Mouse (Mus musculus): ENCODE measurements around the gene Cul9.
A peak's percentile ranks its signal among the peaks of the same experiment; 100 is the strongest.

The Cul9 gene

DNA sequence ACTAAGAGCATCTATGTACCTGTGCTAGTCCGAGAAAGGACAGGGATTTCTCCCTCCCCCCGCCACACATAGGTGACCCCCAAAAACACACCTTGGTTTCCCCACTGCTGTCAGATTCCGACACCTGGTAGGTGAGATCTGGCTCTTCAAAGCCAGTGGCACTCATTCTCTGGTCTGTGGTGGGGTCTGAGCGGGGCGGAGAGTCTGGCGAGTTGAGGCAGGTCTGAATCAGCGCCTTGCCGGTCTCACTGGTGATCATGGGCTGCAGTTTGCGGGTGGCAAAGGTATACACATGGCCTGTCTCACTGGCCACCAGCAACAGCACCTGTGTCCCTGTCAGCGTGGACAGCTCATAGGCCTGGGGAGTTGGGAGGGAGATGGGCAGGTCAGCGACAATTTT lies 7.3 kb upstream of the Cul9 start:
- no peak for DNase-seq (ENCODE audit: low read depth, low spot score)

DNA sequence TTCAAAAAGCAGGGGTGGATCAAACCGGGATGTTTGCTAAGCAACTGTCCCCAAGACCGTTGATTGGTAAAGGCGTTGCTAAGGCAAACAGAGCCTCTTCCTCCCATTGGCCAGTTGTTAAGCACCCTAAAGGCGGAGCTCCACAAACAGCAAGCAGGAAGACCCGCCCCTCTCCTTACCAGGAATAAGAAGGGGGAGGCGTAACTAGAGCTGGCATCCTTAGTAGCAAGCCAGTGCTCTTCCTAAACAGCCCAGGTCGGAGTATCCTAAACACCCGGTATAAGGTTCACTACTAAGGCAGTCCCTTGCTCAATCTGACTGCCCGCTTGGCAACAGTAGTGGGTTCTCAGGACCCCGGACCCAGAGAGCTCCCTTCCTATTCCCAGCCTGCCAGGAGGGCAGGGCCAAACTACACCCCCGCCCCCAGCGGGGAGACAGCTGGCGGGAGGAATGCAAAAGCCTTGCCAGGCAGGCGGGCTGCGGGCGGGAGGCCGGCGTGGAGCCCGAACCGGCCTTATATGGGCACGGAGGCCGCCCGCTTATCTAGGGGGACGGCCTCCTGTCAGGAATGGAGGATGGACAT lies 6.7 kb upstream of the Cul9 start:
- DNase-seq (ENCODE audit: low read depth, low spot score): peak; percentile 96

DNA sequence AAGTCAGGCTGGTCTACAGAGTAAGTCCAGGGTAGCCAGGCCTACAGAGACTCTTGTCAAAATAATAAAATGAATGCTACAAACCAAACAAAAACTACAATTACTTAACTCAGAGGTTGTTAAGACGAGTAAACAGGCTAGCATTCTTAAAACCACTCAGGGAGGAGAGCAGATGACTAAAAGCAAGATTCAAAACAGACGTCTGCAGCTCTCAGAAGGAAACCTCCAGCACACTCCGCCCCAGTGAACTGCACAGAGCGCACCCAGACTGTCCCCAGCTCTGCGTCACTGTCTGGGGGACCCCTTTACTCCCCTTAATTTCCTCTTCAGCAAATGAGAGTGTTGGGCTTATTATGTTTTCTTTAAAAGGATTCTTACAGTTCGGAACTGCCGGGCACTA lies 6.0 kb upstream of the Cul9 start:
- no peak for DNase-seq (ENCODE audit: low read depth, low spot score)

DNA sequence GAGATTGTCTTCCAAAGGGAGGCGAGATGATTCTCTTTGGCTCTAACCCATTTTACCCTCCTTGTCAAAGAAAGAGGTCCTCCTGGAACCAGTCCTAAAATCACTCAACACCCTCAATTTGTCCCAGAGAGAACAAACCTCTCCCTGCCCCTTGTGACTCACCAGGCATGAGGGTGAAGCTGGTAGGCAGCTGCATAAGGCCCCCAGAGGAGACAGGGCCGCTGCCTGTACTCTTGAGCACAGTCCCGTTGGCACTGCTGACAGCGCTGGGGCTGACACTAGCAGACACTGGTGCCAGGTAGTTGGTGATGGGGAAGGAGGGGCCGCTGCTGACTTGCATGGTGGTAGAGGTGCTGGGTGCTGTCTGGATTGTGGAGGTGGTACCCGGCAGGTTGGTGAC lies 5.2 kb upstream of the Cul9 start:
- DNase-seq (ENCODE audit: low read depth, low spot score): no peak

DNA sequence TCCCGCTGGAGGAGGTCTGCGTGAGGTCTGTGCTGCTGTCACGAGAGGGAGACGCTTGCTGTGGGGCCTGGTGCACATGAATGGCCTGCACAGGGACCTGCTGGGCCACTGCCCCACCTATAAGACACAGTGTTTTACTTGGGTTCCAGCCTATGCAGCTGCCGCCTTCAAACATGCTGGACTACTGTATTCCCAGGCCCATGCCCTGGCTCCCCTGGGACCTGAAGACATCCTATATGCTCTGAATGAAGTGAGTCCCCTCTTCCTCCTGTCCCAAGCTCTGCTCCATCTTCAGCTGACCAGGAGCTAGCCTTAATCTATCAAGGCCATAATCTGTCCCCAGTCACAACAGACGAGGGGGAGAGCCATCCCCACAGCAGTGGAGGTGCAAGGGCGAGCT lies 4.7 kb upstream of the Cul9 start:
- no peak for DNase-seq (ENCODE audit: low read depth, low spot score)

DNA sequence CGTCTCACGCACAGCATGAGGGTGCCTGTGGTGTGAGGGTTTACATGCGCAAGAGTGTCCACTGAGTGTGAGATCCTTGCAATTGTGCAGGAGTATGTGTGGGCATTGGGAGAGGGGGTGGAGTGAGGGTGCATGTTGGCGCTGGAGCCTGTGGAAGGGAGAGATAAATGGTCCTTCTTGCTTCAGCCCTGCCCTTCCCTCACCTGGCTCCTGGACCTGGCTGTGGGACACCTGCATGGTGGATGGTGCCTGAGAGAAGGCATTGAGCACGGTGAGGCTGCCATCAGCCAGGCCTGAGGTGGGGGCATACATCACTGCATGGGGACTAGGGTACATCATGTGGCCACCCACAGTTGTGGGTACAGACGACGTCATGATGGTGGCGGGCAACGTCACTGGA lies 3.5 kb upstream of the Cul9 start:
- no peak for DNase-seq (ENCODE audit: low read depth, low spot score)

DNA sequence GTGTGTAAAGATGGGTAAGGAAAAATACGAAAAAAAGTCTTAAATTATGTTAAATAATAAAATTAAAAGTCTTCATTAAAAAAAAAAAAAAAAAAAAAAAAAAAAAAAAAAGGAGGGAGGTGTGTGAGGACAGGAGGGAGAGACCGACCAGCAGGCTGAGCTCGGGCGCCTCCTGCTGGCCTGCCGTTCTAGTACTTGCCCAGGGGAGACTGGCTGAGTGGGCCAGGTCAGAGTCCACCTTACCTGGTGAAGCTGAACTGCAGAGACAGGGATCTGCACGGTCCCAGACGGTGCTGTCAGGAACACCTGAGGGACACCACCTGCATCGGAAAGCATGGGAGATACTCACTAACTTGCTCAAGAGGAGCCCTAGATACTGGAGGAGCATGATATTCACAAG lies 3.0 kb upstream of the Cul9 start:
- DNase-seq (ENCODE audit: low read depth, low spot score): peak; percentile 71

DNA sequence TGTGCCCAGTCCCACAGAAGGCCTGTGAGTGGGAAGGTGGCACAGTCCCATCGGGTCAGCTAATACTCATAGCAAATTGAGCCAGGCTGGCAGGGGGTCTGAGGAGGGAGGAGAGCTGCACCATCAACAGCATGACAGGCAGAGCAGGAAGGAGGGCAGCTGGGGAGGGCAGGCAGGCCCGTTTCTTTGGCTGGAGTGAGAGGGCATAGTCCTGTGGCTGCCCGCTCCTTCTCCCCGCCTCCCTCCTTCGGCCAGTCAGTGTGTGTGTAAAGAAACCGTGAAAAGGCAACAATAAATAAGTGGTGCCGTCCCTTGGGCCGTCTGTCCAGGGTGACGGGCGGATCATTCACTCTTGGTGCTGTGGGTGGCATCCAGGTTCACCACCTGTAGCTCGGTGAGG lies 2.6 kb upstream of the Cul9 start:
- no peak for DNase-seq (ENCODE audit: low read depth, low spot score)

DNA sequence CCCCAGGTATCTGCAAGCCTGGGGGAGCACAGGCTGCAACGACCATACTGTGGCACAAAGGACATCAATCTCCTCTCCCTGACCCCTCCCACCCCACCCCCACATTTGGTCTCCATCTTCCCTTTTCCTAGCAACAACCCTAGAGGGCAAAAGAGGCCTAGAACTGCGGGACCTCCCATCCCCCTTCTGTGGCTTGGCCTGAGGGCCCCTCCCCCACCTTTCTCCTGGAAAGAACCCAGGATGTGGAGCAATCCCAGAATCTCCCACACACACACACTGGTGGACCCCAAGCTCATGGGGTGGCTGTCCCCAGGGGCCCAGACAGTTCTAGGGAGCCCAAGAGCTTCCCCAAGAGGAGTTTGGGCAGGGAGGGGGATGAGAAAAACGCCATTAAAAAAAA lies 1.7 kb upstream of the Cul9 start:
- DNase-seq (ENCODE audit: low read depth, low spot score): peak; percentile 54

DNA sequence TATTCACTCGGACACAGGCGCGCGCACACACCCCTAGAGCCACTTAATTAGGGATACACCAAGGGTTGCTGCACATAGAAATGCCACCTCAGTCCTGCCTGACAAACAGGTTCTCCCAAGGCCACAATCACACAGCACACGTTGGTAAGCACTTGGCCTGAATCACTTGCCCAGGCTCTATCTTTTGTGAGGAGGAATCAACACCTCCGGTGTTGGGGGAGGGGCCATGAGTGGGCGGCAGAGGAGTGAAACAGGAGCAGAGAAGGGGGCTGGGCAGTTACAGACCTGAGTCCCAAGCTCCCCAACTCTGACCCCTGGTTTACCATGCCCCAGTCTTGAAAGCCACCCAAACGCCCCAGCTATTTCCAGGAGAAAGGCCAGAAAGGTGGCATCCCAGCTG lies 807 bp upstream of the Cul9 start:
- peak; percentile 52 for DNase-seq (ENCODE audit: low read depth, low spot score)

DNA sequence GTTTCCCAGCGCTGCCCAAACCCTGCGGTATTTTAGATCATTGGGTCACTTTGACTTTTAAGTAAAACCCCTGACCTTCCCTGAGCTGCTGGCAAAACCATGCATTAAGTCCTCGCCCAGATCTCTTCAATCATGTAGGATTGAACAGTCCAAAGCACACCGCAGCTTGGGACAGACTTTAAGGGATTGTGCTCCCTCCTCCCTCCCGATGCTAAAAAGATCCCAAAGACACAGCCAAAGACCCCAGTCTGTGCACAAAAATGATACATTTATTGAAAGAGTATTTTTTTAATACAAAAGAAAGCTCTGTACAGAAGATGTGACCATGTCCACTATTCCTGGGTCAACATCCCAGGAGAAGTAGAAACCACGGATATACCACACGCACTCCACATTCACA lies 403 bp upstream of the Cul9 start:
- no peak for DNase-seq (ENCODE audit: low read depth, low spot score)

DNA sequence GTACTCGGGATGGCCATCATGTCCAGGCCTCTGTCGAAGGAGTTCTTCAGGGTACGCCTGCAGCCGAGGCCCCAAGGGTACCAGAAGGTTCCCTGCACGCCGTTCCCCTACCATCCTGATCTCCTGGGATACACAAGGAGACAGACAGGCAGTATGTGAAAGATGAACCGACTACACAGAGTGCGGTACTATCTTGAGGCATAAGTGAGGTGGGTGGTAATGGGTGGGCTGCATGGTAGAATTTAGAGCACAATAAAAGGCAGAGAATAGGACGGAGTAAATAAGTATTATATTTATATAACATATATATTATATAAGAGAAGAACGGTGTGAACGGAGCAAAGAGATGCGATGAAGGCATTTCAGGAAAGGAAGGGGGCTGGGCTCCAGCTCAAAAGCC lies 2.5 kb downstream of the Cul9 start:
- no peak for DNase-seq (ENCODE audit: low read depth, low spot score)

DNA sequence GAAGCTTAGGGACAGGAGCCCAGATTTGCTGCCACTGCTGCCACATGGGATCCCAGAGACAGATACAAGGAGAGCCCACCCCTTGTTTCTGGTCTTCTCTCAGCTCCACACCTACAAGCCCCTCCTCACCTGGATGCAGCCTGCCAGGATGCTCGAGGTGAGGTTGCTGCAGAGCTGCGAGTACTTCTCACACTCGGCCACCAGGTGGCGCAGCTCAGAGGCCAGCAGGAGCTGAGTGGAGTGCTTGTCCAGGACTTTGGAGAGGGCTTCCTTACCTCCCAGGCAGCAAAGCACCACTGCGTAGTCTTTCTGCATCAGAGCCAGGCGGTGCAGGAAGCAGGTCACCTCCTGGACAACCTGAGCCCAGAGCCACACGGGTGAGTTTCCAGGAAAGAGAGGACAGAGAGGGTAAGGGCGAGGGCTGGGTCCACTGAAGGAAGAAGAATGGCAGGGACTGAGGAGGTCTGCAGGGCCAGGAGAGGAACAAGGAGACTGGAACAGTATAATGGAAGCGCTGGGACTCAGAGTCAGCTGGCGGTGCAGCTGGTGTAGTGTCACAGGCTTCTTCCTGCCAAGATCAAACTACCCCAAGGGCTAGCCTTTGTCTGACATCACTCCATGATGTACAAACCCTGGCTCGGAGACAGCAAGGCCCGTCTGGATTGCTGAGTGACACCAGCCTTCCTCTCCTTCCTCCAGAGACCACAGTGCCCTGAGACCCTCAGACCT lies 20.4 kb downstream of the Cul9 start:
- DNase-seq (ENCODE audit: low read depth, low spot score): peak; percentile 85

DNA sequence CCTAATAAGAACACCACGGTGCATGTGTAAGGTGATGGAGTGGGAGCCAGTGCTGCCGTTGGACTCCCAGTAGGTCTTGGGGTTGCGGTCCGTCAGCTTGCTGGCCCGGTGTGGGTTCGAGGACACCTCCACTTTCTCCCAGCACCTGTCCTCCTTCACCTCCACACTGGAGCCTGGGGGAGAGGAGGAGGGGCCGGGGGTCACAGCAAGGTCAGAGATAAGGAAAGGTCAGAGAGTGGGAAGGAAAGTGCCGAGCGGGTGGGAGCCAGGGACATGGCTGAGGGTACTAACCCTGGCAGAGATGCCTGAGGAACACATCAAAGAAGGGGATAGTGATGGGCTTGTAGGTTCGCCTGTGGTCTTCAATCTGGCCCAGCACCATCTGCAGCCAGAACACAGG lies 21.1 kb downstream of the Cul9 start:
- DNase-seq (ENCODE audit: low read depth, low spot score): no peak

DNA sequence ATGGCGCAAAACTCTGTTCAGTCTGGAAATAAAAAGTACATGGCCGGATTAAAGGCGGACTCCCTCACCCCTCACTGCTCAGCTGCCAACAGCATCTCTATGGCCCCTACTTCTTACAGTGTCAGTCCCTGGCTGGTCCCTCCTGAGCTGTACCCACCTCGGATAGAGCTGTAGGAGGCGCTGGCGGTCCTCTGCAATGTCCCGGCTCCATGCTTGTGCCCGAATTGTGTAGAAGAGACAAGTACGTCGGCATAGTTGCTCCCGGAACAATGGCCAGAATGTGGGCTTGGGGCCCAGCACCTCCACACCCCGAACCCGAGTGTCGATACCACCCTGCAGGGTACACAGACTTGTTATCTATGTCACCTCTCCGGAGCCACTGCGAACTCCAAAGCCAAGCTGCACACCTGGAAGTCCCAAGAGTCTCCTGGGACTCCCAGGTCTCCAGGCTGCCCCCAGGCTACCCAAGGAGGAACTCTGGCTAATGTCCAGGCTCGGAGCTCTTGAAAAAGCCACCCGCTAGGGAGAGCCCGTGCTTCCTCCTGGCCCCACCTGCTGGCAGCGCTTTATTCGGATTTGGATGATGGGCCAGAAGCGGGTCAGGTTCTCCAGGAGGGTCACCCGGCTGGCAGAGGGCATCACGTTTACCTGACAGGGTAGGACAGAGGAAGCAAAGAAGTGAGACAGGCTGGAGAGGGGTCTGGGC lies 24.1 kb downstream of the Cul9 start:
- DNase-seq (ENCODE audit: low read depth, low spot score): peak; percentile 72

DNA sequence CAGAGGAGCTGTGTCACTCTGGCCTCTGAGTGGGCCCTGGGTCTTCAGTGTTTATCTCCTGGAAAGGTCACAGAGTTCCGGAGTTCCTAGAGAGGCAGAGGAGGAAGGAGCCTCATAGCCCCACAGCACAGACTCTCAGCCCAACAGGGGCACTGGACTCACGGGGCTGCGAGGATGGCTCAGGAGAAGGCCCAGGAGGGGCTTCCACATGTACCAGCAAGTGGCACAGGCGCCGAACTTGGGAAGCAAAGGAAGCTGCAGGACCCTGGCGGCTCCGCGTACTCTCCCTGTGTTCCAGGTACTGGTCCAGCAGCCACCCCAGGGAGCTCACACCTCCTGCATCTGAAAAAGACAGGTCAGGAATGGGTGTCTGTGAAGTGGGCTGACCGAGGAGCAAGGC lies 25.0 kb downstream of the Cul9 start:
- no peak for DNase-seq (ENCODE audit: low read depth, low spot score)

DNA sequence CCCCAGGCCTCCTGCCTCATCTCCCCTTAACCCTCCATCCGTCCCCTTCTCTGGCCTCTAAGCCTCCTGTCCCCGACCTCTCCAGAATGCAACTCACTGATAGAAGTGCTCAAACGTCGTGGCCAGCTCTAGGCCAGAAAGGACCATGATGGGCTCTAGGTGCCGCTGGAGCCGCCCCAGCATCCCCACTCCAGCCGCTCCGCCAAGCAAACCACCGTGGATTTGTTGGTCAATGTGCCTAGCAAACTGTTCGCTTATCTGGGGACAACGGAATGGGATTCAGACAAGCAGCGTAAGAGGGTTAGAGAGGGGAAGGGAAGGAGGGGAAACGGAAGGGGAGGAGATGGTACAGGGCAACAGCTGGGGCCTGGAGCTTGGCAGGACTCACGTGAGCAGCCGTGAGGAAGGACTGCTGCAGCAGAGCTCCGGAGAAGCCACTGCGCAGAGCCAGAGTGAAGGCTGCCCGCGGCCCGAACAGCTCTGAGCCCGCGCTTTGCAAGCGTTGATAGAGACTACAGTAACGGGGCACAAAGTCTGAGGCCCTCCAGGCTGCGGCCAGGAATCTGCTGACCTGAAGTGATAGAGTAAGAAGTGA lies 25.7 kb downstream of the Cul9 start:
- no peak for DNase-seq (ENCODE audit: low read depth, low spot score)

DNA sequence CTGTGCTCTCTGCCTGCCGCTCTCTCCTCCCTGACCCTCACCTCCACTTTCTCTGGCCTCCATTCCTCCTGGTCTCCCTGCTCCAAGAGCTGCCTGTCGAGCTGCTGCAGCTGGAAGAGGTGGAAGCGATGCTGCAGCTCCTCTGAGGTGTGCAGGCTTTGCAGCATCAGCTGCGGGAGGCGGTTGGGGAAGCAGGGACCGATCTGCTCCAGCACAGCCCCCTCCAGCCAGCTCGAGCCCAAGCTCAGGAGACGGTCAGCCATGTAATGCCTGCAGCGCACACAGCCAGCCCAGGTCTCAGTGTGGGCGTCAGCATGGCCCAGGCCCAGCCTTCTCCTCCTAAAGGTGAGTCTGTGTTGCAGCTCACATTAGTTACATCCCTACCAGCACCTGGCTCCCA lies 26.2 kb downstream of the Cul9 start:
- DNase-seq (ENCODE audit: low read depth, low spot score): no peak

DNA sequence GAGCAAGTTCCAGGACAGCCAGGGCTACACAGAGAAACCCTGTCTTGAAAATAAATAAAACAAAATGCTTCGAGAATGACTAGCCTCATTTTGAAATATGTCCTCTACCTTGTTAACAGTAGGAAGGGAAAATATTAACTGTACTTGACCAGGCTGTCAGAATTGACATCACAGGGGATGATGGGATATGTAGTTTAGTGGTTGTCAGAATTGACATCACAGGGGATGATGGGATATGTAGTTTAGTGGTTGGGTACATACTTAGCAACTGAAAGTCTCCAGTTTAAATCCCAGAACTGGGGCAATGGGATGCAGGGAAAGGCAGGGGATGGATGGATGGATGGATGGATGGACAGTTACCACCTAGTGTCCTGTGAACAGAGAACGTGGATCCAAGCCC lies 32.9 kb downstream of the Cul9 start:
- no peak for DNase-seq (ENCODE audit: low read depth, low spot score)

DNA sequence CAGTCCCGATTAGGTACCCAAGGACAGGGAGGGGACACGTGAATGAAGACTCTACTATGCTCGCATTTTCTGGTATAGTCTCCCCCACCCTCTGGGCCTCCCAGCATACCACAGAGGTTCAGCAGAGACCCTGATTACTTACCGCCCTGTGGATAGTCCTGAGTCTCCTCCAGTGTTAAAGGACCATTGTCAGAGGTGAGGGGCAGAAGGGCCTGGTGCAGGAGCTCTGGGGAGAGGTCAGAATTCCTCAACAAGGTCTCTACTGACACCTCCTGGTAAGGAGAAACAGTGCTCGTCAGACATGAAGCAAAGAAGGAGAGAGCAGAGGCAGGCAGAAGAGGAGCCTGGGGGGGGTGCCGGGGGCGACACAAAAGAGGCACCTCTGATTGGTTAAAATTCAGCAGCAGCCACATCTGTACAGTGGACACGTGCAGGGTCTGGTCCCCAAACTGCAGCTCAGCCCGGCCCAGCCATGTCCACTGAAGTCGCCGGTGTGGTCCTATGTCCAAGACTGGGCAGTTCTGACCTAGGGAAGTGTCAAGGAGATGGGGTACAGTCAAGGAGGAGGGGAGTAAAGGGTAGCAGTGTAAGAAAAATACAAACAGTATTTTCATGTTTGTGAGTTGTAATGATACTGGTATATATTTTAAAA lies 35.0 kb downstream of the Cul9 start:
- DNase-seq (ENCODE audit: low read depth, low spot score): peak; percentile 80

DNA sequence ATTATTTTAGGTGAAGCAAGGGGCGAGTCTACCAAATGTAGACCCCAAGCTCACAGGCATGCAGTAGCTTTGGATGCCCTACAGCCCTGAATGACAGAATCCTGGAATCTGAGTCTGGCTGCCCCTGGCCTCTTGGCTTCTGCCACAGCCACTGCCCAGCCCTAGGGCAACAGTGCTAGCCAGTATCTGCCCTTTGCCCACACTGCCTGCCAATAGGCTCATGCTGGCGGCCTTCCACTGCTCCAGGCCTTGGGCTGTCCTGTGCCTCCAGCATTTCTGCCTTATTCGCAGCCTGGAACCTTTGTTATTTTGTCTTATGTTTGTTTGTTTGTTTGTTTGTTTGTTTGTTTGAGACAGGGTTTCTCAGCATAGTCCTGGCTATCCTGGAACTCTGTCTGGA lies 40.6 kb downstream of the Cul9 start:
- DNase-seq (ENCODE audit: low read depth, low spot score): no peak
